8 mouse cellular contexts compared by ENCODE assay signal in genomic region chr12:102282763-102283482, GRCm38 (mm10). TPM values are rescaled to one million over a fixed set of nuclear protein-coding genes. Genes with fewer than 3 reads are reported as not detected.
DNase-seq lines count a peak whose midpoint lies in the region; ATAC-seq and TF ChIP-seq lines count a peak whose summit lies in the region.

TSS of gene Rin3 (plus strand) at chr12:102283048.

- no peaks in the 10 kb centered on the region for H3K27me3 ChIP-seq in forebrain, postnatal 0 days (ENCODE audit: insufficient read depth, low read length)
- H3K27me3 ChIP-seq in hindbrain, embryonic 12.5 days, result peaks cover 11% of the 10 kb centered on the region; the same call in 1 of the 2 replicates
- H3K27me3 ChIP-seq in limb, embryonic 14.5 days (ENCODE audit: control insufficient read depth, insufficient read depth, low read length), result no peaks in the 10 kb centered on the region
- peaks cover 29% of the 10 kb centered on the region for H3K27me3 ChIP-seq in midbrain, embryonic 13.5 days
- H3K27me3 ChIP-seq in stomach, embryonic 14.5 days (ENCODE audit: control insufficient read depth, insufficient read depth, low read length), result no peaks in the 10 kb centered on the region

- H3K4me3 ChIP-seq in forebrain, postnatal 0 days (ENCODE audit: low read depth, low read length), result peak within 1 kb of the TSS; percentile 47
- peak within 1 kb of the TSS; percentile 52 for H3K4me3 ChIP-seq in hindbrain, embryonic 12.5 days
- peak within 1 kb of the TSS; percentile 62 for H3K4me3 ChIP-seq in limb, embryonic 14.5 days (replicated peaks; ENCODE audit: low read length)
- peak within 1 kb of the TSS; percentile 53 for H3K4me3 ChIP-seq in midbrain, embryonic 13.5 days (replicated peaks)
- H3K4me3 ChIP-seq in stomach, embryonic 14.5 days (ENCODE audit: low read depth, low read length), result peak within 1 kb of the TSS; percentile 63

- WGBS in forebrain, postnatal 0 days, result under 1% methylated on average over 63 of the region's 75 CpGs
- WGBS in hindbrain, embryonic 12.5 days, result 2% methylated on average over 62 of the region's 75 CpGs
- 1% methylated on average over 59 of the region's 75 CpGs for WGBS in limb, embryonic 14.5 days
- WGBS in midbrain, embryonic 13.5 days, result under 1% methylated on average over 75 of the region's 75 CpGs
- 2% methylated on average over 73 of the region's 75 CpGs for WGBS in stomach, embryonic 14.5 days

- ATAC-seq in forebrain, postnatal 0 days, result peak; percentile 70
- peak; percentile 45 for ATAC-seq in hindbrain, embryonic 12.5 days (ENCODE audit: low FRiP score)
- peak; percentile 39 for ATAC-seq in limb, embryonic 14.5 days (ENCODE audit: low FRiP score, low read depth)
- peak; percentile 66 for ATAC-seq in midbrain, embryonic 13.5 days
- peak; percentile 42 for ATAC-seq in stomach, embryonic 14.5 days (ENCODE audit: insufficient number of reproducible peaks, insufficient read depth, low FRiP score, low read depth)

- 0 out of 2 replicates have a peak within 1 kb of the TSS, but pooled peaks have one; percentile 15 for H3K27ac ChIP-seq in forebrain, postnatal 0 days (ENCODE audit: low read depth, low read length)
- 0 out of 2 replicates have a peak within 1 kb of the TSS, but pooled peaks have one; percentile 17 for H3K27ac ChIP-seq in hindbrain, embryonic 12.5 days
- peak within 1 kb of the TSS; percentile 55; the same call in 1 of the 2 replicates for H3K27ac ChIP-seq in limb, embryonic 14.5 days (replicated peaks; ENCODE audit: low read depth, low read length)
- H3K27ac ChIP-seq in midbrain, embryonic 13.5 days, result 0 out of 2 replicates have a peak within 1 kb of the TSS, but pooled peaks have one; percentile 39
- peak within 1 kb of the TSS; percentile 71 for H3K27ac ChIP-seq in stomach, embryonic 14.5 days (ENCODE audit: low read length)

- no peaks in the 10 kb centered on the region for H3K4me1 ChIP-seq in forebrain, postnatal 0 days (ENCODE audit: insufficient read depth)
- peaks cover 25% of the 10 kb centered on the region for H3K4me1 ChIP-seq in hindbrain, embryonic 12.5 days
- peaks cover 20% of the 10 kb centered on the region for H3K4me1 ChIP-seq in limb, embryonic 14.5 days (ENCODE audit: control insufficient read depth, insufficient read depth, low read length)
- peaks cover 17% of the 10 kb centered on the region for H3K4me1 ChIP-seq in midbrain, embryonic 13.5 days (replicated peaks)
- H3K4me1 ChIP-seq in stomach, embryonic 14.5 days (ENCODE audit: control insufficient read depth, insufficient read depth, low read length), result peaks cover 35% of the 10 kb centered on the region

- peak within 1 kb of the TSS; percentile 52 for H3K9ac ChIP-seq in forebrain, postnatal 0 days
- H3K9ac ChIP-seq in hindbrain, embryonic 12.5 days, result peak within 1 kb of the TSS; percentile 69
- H3K9ac ChIP-seq in limb, embryonic 14.5 days (ENCODE audit: low read depth, low read length, severe bottlenecking), result peak within 1 kb of the TSS; percentile 81
- H3K9ac ChIP-seq in midbrain, embryonic 13.5 days (replicated peaks), result peak within 1 kb of the TSS; percentile 71
- H3K9ac ChIP-seq in stomach, embryonic 14.5 days (replicated peaks; ENCODE audit: low read depth, low read length), result peak within 1 kb of the TSS; percentile 65

- DNase-seq in ES-CJ7 (ENCODE audit: low read depth, low spot score), result peak; percentile 10
- DNase-seq in adrenal gland, postnatal 25 days, result peak; percentile 51
- DNase-seq in forebrain, postnatal 0 days, result no peak
- no peak for DNase-seq in limb, embryonic 14.5 days (ENCODE audit: low spot score)
- no peak for DNase-seq in adipocyte (ENCODE audit: low spot score)

- H3K9me3 ChIP-seq in forebrain, postnatal 0 days (ENCODE audit: low read length), result no peaks in the 10 kb centered on the region
- H3K9me3 ChIP-seq in hindbrain, embryonic 12.5 days (replicated peaks), result 0 out of 2 replicates have a peak, but pooled peaks cover 3% of the 10 kb centered on the region
- H3K9me3 ChIP-seq in limb, embryonic 14.5 days (ENCODE audit: control insufficient read depth, low read length), result no peaks in the 10 kb centered on the region; the same call in 1 of the 2 replicates
- H3K9me3 ChIP-seq in midbrain, embryonic 13.5 days, result no peaks in the 10 kb centered on the region
- no peaks in the 10 kb centered on the region for H3K9me3 ChIP-seq in stomach, embryonic 14.5 days (ENCODE audit: control insufficient read depth, low read depth, low read length)

- H3K36me3 ChIP-seq in forebrain, postnatal 0 days (ENCODE audit: insufficient read depth), result no peaks in the 10 kb centered on the region
- no peaks in the 10 kb centered on the region for H3K36me3 ChIP-seq in hindbrain, embryonic 12.5 days
- no peaks in the 10 kb centered on the region for H3K36me3 ChIP-seq in limb, embryonic 14.5 days (ENCODE audit: control insufficient read depth, insufficient read depth, low read length)
- H3K36me3 ChIP-seq in midbrain, embryonic 13.5 days, result no peaks in the 10 kb centered on the region
- no peaks in the 10 kb centered on the region for H3K36me3 ChIP-seq in stomach, embryonic 14.5 days (ENCODE audit: control insufficient read depth, insufficient read depth, low read length)

- TF ChIP-seq CTCF in forebrain, postnatal 0 days (IDR thresholded peaks at IDR 0.05; ENCODE audit: low read depth), result peak; percentile 23; the same call in 1 of the 2 replicates

- peak within 1 kb of the TSS; percentile 98 for H3K4me2 ChIP-seq in forebrain, postnatal 0 days (ENCODE audit: low read depth)
- H3K4me2 ChIP-seq in hindbrain, embryonic 12.5 days (replicated peaks), result peak within 1 kb of the TSS; percentile 91
- H3K4me2 ChIP-seq in limb, embryonic 14.5 days (replicated peaks; ENCODE audit: low read depth, low read length, severe bottlenecking), result peak within 1 kb of the TSS; percentile 95
- peak within 1 kb of the TSS; percentile 98 for H3K4me2 ChIP-seq in midbrain, embryonic 13.5 days (replicated peaks)
- peak within 1 kb of the TSS; percentile 95 for H3K4me2 ChIP-seq in stomach, embryonic 14.5 days (replicated peaks; ENCODE audit: low read depth, low read length)

- 0 out of 2 replicates have a peak, but pooled peaks have one; percentile 10 for TF ChIP-seq POLR2A in limb, embryonic 14.5 days (IDR thresholded peaks at IDR 0.05; ENCODE audit: borderline replicate concordance, extremely low read depth, insufficient read depth, insufficient read length)

RNA-seq across cellular contexts. Expression of gene Rin3, which starts in this region (rescaled TPM):
- total RNA-seq in adrenal gland, postnatal 25 days (2021), result 12.4 and 13.3 TPM in 2 replicates
- total RNA-seq in forebrain, postnatal 0 days (2014; rRNA removed), result 1.3 and 3.3 TPM in 2 replicates
- polyA plus RNA-seq in forebrain, postnatal 0 days (2015; fragmentation: Nextera tagmentation; extraction: Ambion mirVana), result 1.5 and 1.9 TPM in 2 replicates
- 6.8 TPM in 2 replicates for polyA plus RNA-seq in hindbrain, embryonic 12.5 days (2016; fragmentation: Nextera tagmentation; extraction: Ambion mirVana)
- polyA plus RNA-seq in limb, embryonic 14.5 days (2012; rRNA removed), result 10.0 and 11.9 TPM in 2 replicates
- polyA plus RNA-seq in limb, embryonic 14.5 days (2014; fragmentation: Nextera tagmentation; extraction: Ambion mirVana), result 9.4 and 10.8 TPM in 2 replicates
- polyA plus RNA-seq in midbrain, embryonic 13.5 days (2015; fragmentation: Nextera tagmentation; extraction: Ambion mirVana), result 3.4 and 3.7 TPM in 2 replicates
- polyA plus RNA-seq in stomach, embryonic 14.5 days (2014; fragmentation: Nextera tagmentation; extraction: Ambion mirVana), result 12.1 and 12.4 TPM in 2 replicates

Comparison
In these comparisons a context has a peak if more than half of its experiments do, and no peak if none do; other contexts are left out.
1. DNase-seq: peak in ES-CJ7 (single experiment) and adrenal gland, postnatal 25 days (single experiment); none in forebrain, postnatal 0 days (single experiment), limb, embryonic 14.5 days (single experiment) and adipocyte (single experiment).
2. H3K27ac ChIP-seq: peak in every context shown above with its lines; median percentile 71 in stomach, embryonic 14.5 days; 55 in limb, embryonic 14.5 days; 39 in midbrain, embryonic 13.5 days; 17 in hindbrain, embryonic 12.5 days; 15 in forebrain, postnatal 0 days.
3. Peak in every context shown above with its lines, with median percentiles within 50 percentile points of each other: ATAC-seq, H3K4me2 ChIP-seq, H3K4me3 ChIP-seq and H3K9ac ChIP-seq.